Mouse (Mus musculus) liver, adult 2 months (tissue): ENCODE data around the gene Cd79b. TPM values are rescaled to one million over a fixed set of nuclear protein-coding genes. Genes with fewer than 3 reads are reported as not detected.

Experiments used
- DNase-seq: peaks from one replicate; pipeline ENCODE4 v3.0.0-alpha.2; 2011; ENCODE audit warnings: low read depth, low spot score; ENCODE audit errors: extremely low read depth
- H3K27ac ChIP-seq: fragments of 200-500 bp; replicated peaks from 2 replicates; pipeline ENCODE4 v1.5.1; 2012; ENCODE audit warnings: low read depth, mild to moderate bottlenecking, control low read depth, inconsistent platforms, low read length; ENCODE audit not compliant: insufficient read depth
- H3K27me3 ChIP-seq: fragments of 200-500 bp; 2 replicates; pipeline ENCODE4 v1.6.1; 2012; ENCODE audit warnings: mild to moderate bottlenecking, moderate library complexity, low read length, inconsistent platforms; ENCODE audit not compliant: control insufficient read depth, insufficient read depth
- H3K36me3 ChIP-seq: fragments of 200-500 bp; 2 replicates; pipeline ENCODE4 v1.6.1; 2012; ENCODE audit warnings: low read length, inconsistent platforms; ENCODE audit not compliant: control insufficient read depth, insufficient read depth
- H3K4me1 ChIP-seq: fragments of 200-500 bp; 2 replicates; pipeline ENCODE4 v1.6.1; 2011; ENCODE audit warnings: low read length; ENCODE audit not compliant: control insufficient read depth, insufficient read depth
- H3K4me3 ChIP-seq: fragments of 200-500 bp; 2 replicates; pipeline ENCODE4 v1.5.1; 2011; ENCODE audit warnings: low read depth, mild to moderate bottlenecking, control low read depth, low read length, moderate library complexity; ENCODE audit not compliant: insufficient read depth
- H3K79me2 ChIP-seq: fragments of 200-500 bp; 2 replicates; pipeline ENCODE4 v1.6.1; 2012; ENCODE audit warnings: inconsistent platforms, mild to moderate bottlenecking, low read length, moderate library complexity; ENCODE audit not compliant: control insufficient read depth, insufficient read depth
- H3K9ac ChIP-seq: fragments of 200-500 bp; 2 replicates; pipeline ENCODE4 v1.6.1; 2012; ENCODE audit warnings: low read depth, mild to moderate bottlenecking, control low read depth, inconsistent platforms, low read length
- CTCF ChIP-seq: fragments of 200-500 bp; IDR thresholded peaks from 2 replicates; pipeline ENCODE4 v1.5.1; 2011; ENCODE audit warnings: low read depth, low read length, control low read depth
- POLR2A ChIP-seq: fragments of 200-500 bp; IDR thresholded peaks from 2 replicates; pipeline ENCODE4 v1.6.1; 2011; ENCODE audit warnings: low read length, control low read depth; ENCODE audit not compliant: insufficient read depth; ENCODE audit errors: extremely low read depth
- WGBS: fragments of 180-500 bp; shearing (Covaris S2); methylation state at CpG from one replicate; pipeline ENCODE4 v1.1.7; 2018; 5-methylcytosine and 5-hydroxymethylcytosine counted together
- polyA plus RNA-seq: library from polyadenylated mRNA; depleted of rRNA; stranded (reverse); fragments of >200 nt; gene quantifications from 2 replicates; pipeline ENCODE4 v1.2.3, GENCODE M21; 2012
- total RNA-seq: library from RNA; depleted of rRNA; stranded (reverse); fragments of >200 nt; gene quantifications from 2 replicates; pipeline ENCODE4 v1.2.3, GENCODE M21; 2014

Cd79b gene
- total and polyA plus RNA-seq, 2 experiments, result 2.1 to 3.8 TPM

GRCm38 (mm10) chr11:106328521-106328920 lies 14.0 kb upstream of the Cd79b start:
- Histone ChIP-seq H3K4me1 (no peaks in the 10 kb centered on the region), H3K9ac (no peak overlapping the region), H3K79me2 (no peaks in the 10 kb centered on the region), H3K36me3 (no peaks in the 10 kb centered on the region), H3K4me3 (no peak overlapping the region), H3K27me3 (no peaks in the 10 kb centered on the region), H3K27ac (no peak overlapping the region)
- no peak for DNase-seq
- TF ChIP-seq CTCF (no peak), POLR2A (no peak)
- 69% methylated on average over 5 of the region's 5 CpGs for WGBS

- Histone ChIP-seq H3K36me3 (no peaks in the 10 kb centered on the region), H3K9ac (no peak overlapping the region), H3K4me3 (no peak overlapping the region), H3K27ac (no peak overlapping the region), H3K4me1 (no peaks in the 10 kb centered on the region), H3K79me2 (no peaks in the 10 kb centered on the region), H3K27me3 (no peaks in the 10 kb centered on the region)
- TF ChIP-seq CTCF, result no peak
- no peak for TF ChIP-seq POLR2A
- no peak for DNase-seq
- 85% methylated on average over 8 of the region's 8 CpGs for WGBS
These were observed 11.9 kb upstream of the Cd79b start for GRCm38 (mm10) chr11:106326475-106326874.

GRCm38 (mm10) chr11:106325566-106326206 lies 11.1 kb upstream of the Cd79b start:
- H3K27me3 ChIP-seq, result no peaks in the 10 kb centered on the region
- no peaks in the 10 kb centered on the region for H3K36me3 ChIP-seq
- no peak overlapping the region for H3K4me3 ChIP-seq
- TF ChIP-seq CTCF (peak; percentile 82), POLR2A (no peak)
- 72% methylated on average over 8 of the region's 8 CpGs for WGBS
- no peak overlapping the region for H3K27ac ChIP-seq
- no peak overlapping the region for H3K9ac ChIP-seq
- H3K79me2 ChIP-seq, result no peaks in the 10 kb centered on the region
- DNase-seq, result peak; percentile 14
- H3K4me1 ChIP-seq, result no peaks in the 10 kb centered on the region

- WGBS, result 50% methylated on average over 5 of the region's 5 CpGs
- no peak for DNase-seq
- Histone ChIP-seq H3K4me1 (no peaks in the 10 kb centered on the region), H3K79me2 (no peaks in the 10 kb centered on the region), H3K9ac (no peak overlapping the region), H3K27ac (no peak overlapping the region), H3K27me3 (no peaks in the 10 kb centered on the region), H3K4me3 (no peak overlapping the region), H3K36me3 (no peaks in the 10 kb centered on the region)
- TF ChIP-seq CTCF (no peak), POLR2A (no peak)
These were observed 10.3 kb upstream of the Cd79b start for GRCm38 (mm10) chr11:106324858-106325257.

- TF ChIP-seq POLR2A (no peak), CTCF (no peak)
- no peak overlapping the region for H3K9ac ChIP-seq
- H3K79me2 ChIP-seq, result no peaks in the 10 kb centered on the region
- H3K4me3 ChIP-seq, result no peak overlapping the region
- no peak overlapping the region; the same call in 1 of the 2 replicates for H3K27ac ChIP-seq
- 64% methylated on average over 21 of the region's 21 CpGs for WGBS
- peak; percentile 25 for DNase-seq
- no peaks in the 10 kb centered on the region for H3K36me3 ChIP-seq
- H3K27me3 ChIP-seq, result no peaks in the 10 kb centered on the region
- no peaks in the 10 kb centered on the region for H3K4me1 ChIP-seq
These were observed 4.1 kb upstream of the Cd79b start for GRCm38 (mm10) chr11:106318406-106319366.
